Mouse (Mus musculus): ENCODE data around the gene Osgepl1. TPM values are rescaled to one million over a fixed set of nuclear protein-coding genes. Genes with fewer than 3 reads are reported as not detected.

Osgepl1 gene
- polyA plus RNA-seq, 1 experiment, result 24.5 TPM

GRCm38 (mm10) chr1:53296581-53297383 is 16.6 kb upstream of the Osgepl1 start, which contains the start of the genes Pms1, Ormdl1 and Gm28778:
Pms1 (minus strand) TSS chr1:53297018.
Ormdl1 (plus strand) TSS chr1:53297095.
Gm28778 (plus strand) TSS chr1:53297111.
- Histone ChIP-seq H3K27ac (ENCODE audit: insufficient read depth, low read length) (peak within 1 kb of the TSS; percentile 12; the same call in 1 of the 2 replicates), H3K27me3 (ENCODE audit: control insufficient read depth, insufficient read depth, low read length, poor library complexity, severe bottlenecking) (no peaks in the 10 kb centered on the region), H3K36me3 (ENCODE audit: control insufficient read depth, insufficient read depth, low read length, poor library complexity, severe bottlenecking) (peaks cover 6% of the 10 kb centered on the region), H3K4me3 (ENCODE audit: low read depth, low read length) (peak within 1 kb of the TSS; percentile 90), H3K9ac (ENCODE audit: low read depth, poor library complexity, severe bottlenecking) (peak within 1 kb of the TSS; percentile 29), H3K9me3 (replicated peaks; ENCODE audit: control insufficient read depth, insufficient read depth, low read length, poor library complexity, severe bottlenecking) (no peaks in the 10 kb centered on the region), H3K4me1 (ENCODE audit: control insufficient read depth, insufficient read depth, low read length) (no peaks in the 10 kb centered on the region)
- peak; percentile 95 for TF ChIP-seq POLR2A (IDR thresholded peaks at IDR 0.05; ENCODE audit: insufficient read depth, low read length)
- no peak for TF ChIP-seq CTCF (IDR thresholded peaks at IDR 0.05; ENCODE audit: low read depth, low read length)

GRCm38 (mm10) chr1:53300506-53300905 is 12.9 kb upstream of the Osgepl1 start:
- Histone ChIP-seq H3K4me3 (ENCODE audit: low read depth, low read length) (no peak overlapping the region), H3K27me3 (ENCODE audit: control insufficient read depth, insufficient read depth, low read length, poor library complexity, severe bottlenecking) (no peaks in the 10 kb centered on the region), H3K36me3 (ENCODE audit: control insufficient read depth, insufficient read depth, low read length, poor library complexity, severe bottlenecking) (peaks cover 6% of the 10 kb centered on the region; the same call in 1 of the 2 replicates), H3K9me3 (replicated peaks; ENCODE audit: control insufficient read depth, insufficient read depth, low read length, poor library complexity, severe bottlenecking) (no peaks in the 10 kb centered on the region), H3K4me1 (ENCODE audit: control insufficient read depth, insufficient read depth, low read length) (no peaks in the 10 kb centered on the region), H3K9ac (ENCODE audit: low read depth, poor library complexity, severe bottlenecking) (no peak overlapping the region), H3K27ac (ENCODE audit: insufficient read depth, low read length) (no peak overlapping the region)
- TF ChIP-seq POLR2A (IDR thresholded peaks at IDR 0.05; ENCODE audit: insufficient read depth, low read length), result no peak
- no peak for TF ChIP-seq EP300 (IDR thresholded peaks at IDR 0.05; ENCODE audit: insufficient read depth, low read depth, low read length)
- no peak for TF ChIP-seq CTCF (IDR thresholded peaks at IDR 0.05; ENCODE audit: low read depth, low read length)

- Histone ChIP-seq H3K27ac (ENCODE audit: insufficient read depth, low read length) (no peak overlapping the region), H3K9ac (ENCODE audit: low read depth, poor library complexity, severe bottlenecking) (no peak overlapping the region), H3K9me3 (replicated peaks; ENCODE audit: control insufficient read depth, insufficient read depth, low read length, poor library complexity, severe bottlenecking) (no peaks in the 10 kb centered on the region), H3K4me1 (ENCODE audit: control insufficient read depth, insufficient read depth, low read length) (no peaks in the 10 kb centered on the region), H3K27me3 (ENCODE audit: control insufficient read depth, insufficient read depth, low read length, poor library complexity, severe bottlenecking) (no peaks in the 10 kb centered on the region), H3K4me3 (ENCODE audit: low read depth, low read length) (no peak overlapping the region), H3K36me3 (ENCODE audit: control insufficient read depth, insufficient read depth, low read length, poor library complexity, severe bottlenecking) (peaks cover 2% of the 10 kb centered on the region)
- no peak for TF ChIP-seq POLR2A (IDR thresholded peaks at IDR 0.05; ENCODE audit: insufficient read depth, low read length)
- TF ChIP-seq EP300 (IDR thresholded peaks at IDR 0.05; ENCODE audit: insufficient read depth, low read depth, low read length), result no peak
- TF ChIP-seq CTCF (IDR thresholded peaks at IDR 0.05; ENCODE audit: low read depth, low read length), result no peak
These were observed 8.4 kb downstream of the Osgepl1 start for GRCm38 (mm10) chr1:53321662-53322344.

- Histone ChIP-seq H3K9ac (ENCODE audit: low read depth, poor library complexity, severe bottlenecking) (no peak overlapping the region), H3K9me3 (replicated peaks; ENCODE audit: control insufficient read depth, insufficient read depth, low read length, poor library complexity, severe bottlenecking) (no peaks in the 10 kb centered on the region), H3K4me1 (ENCODE audit: control insufficient read depth, insufficient read depth, low read length) (no peaks in the 10 kb centered on the region), H3K27ac (ENCODE audit: insufficient read depth, low read length) (no peak overlapping the region), H3K27me3 (ENCODE audit: control insufficient read depth, insufficient read depth, low read length, poor library complexity, severe bottlenecking) (no peaks in the 10 kb centered on the region), H3K4me3 (ENCODE audit: low read depth, low read length) (no peak overlapping the region), H3K36me3 (ENCODE audit: control insufficient read depth, insufficient read depth, low read length, poor library complexity, severe bottlenecking) (peaks cover 2% of the 10 kb centered on the region)
- TF ChIP-seq POLR2A (IDR thresholded peaks at IDR 0.05; ENCODE audit: insufficient read depth, low read length) (no peak), EP300 (IDR thresholded peaks at IDR 0.05; ENCODE audit: insufficient read depth, low read depth, low read length) (no peak), CTCF (IDR thresholded peaks at IDR 0.05; ENCODE audit: low read depth, low read length) (no peak)
These were observed 9.8 kb downstream of the Osgepl1 start for GRCm38 (mm10) chr1:53323254-53323653.

GRCm38 (mm10) chr1:53324277-53324676 is 10.9 kb downstream of the Osgepl1 start:
- TF ChIP-seq POLR2A (IDR thresholded peaks at IDR 0.05; ENCODE audit: insufficient read depth, low read length) (no peak), CTCF (IDR thresholded peaks at IDR 0.05; ENCODE audit: low read depth, low read length) (no peak), EP300 (IDR thresholded peaks at IDR 0.05; ENCODE audit: insufficient read depth, low read depth, low read length) (no peak)
- H3K27ac ChIP-seq (ENCODE audit: insufficient read depth, low read length), result no peak overlapping the region
- H3K36me3 ChIP-seq (ENCODE audit: control insufficient read depth, insufficient read depth, low read length, poor library complexity, severe bottlenecking), result peaks cover 2% of the 10 kb centered on the region

More at GRCm38 (mm10) chr1:53324277-53324676, 10.9 kb downstream of the Osgepl1 start:
- H3K27me3 ChIP-seq (ENCODE audit: control insufficient read depth, insufficient read depth, low read length, poor library complexity, severe bottlenecking), result no peaks in the 10 kb centered on the region
- no peaks in the 10 kb centered on the region for H3K9me3 ChIP-seq (replicated peaks; ENCODE audit: control insufficient read depth, insufficient read depth, low read length, poor library complexity, severe bottlenecking)
- no peak overlapping the region for H3K9ac ChIP-seq (ENCODE audit: low read depth, poor library complexity, severe bottlenecking)
- H3K4me1 ChIP-seq (ENCODE audit: control insufficient read depth, insufficient read depth, low read length), result no peaks in the 10 kb centered on the region
- H3K4me3 ChIP-seq (ENCODE audit: low read depth, low read length), result no peak overlapping the region
